Mouse (Mus musculus): ENCODE measurements around the gene Olfr145. TPM values are rescaled to one million over a fixed set of nuclear protein-coding genes. Genes with fewer than 3 reads are reported as not detected.

The Olfr145 gene
- not detected for polyA plus RNA-seq (2014; fragmentation: Illumina TruSeq; extraction: RNeasy Lipid Tissue Mini Kit (QIAGEN cat#74804))

GRCm38 (mm10) chr9:37896661-37897060, at the start of gene Olfr145:
TSS of gene Olfr145 (plus strand) at chr9:37896724.

GRCm38 (mm10) chr9:37853969-37854368, 42.6 kb upstream of the Olfr145 start, which contains the start of gene Olfr877:
TSS of gene Olfr877 (plus strand) at chr9:37854269.

GRCm38 (mm10) chr9:37917540-37917939, 21.0 kb downstream of the Olfr145 start, which contains the start of gene Olfr878:
TSS of gene Olfr878 (plus strand) at chr9:37917840.

Other genes with a start within 250 kb of the Olfr145 start
- 28.8 TPM for gene Tbrg1, start 239.4 kb upstream of the Olfr145 start, polyA plus RNA-seq (2014; fragmentation: Illumina TruSeq; extraction: RNeasy Lipid Tissue Mini Kit (QIAGEN cat#74804))
- gene Panx3, start 227.5 kb upstream of the Olfr145 start, polyA plus RNA-seq (2014; fragmentation: Illumina TruSeq; extraction: RNeasy Lipid Tissue Mini Kit (QIAGEN cat#74804)), result not detected
- not detected for gene Olfr160, start 180.5 kb upstream of the Olfr145 start, polyA plus RNA-seq (2014; fragmentation: Illumina TruSeq; extraction: RNeasy Lipid Tissue Mini Kit (QIAGEN cat#74804))
- gene Olfr874, start 151.6 kb upstream of the Olfr145 start, polyA plus RNA-seq (2014; fragmentation: Illumina TruSeq; extraction: RNeasy Lipid Tissue Mini Kit (QIAGEN cat#74804)), result not detected
- not detected for gene Olfr875, start 124.9 kb upstream of the Olfr145 start, polyA plus RNA-seq (2014; fragmentation: Illumina TruSeq; extraction: RNeasy Lipid Tissue Mini Kit (QIAGEN cat#74804))
- gene Olfr876, start 93.7 kb upstream of the Olfr145 start, polyA plus RNA-seq (2014; fragmentation: Illumina TruSeq; extraction: RNeasy Lipid Tissue Mini Kit (QIAGEN cat#74804)), result not detected
- 0.20 TPM for gene Olfr877, start 42.5 kb upstream of the Olfr145 start, polyA plus RNA-seq (2014; fragmentation: Illumina TruSeq; extraction: RNeasy Lipid Tissue Mini Kit (QIAGEN cat#74804))
- gene Olfr878, start 21.1 kb downstream of the Olfr145 start, polyA plus RNA-seq (2014; fragmentation: Illumina TruSeq; extraction: RNeasy Lipid Tissue Mini Kit (QIAGEN cat#74804)), result 0.51 TPM
- gene Olfr881, start 95.1 kb downstream of the Olfr145 start, polyA plus RNA-seq (2014; fragmentation: Illumina TruSeq; extraction: RNeasy Lipid Tissue Mini Kit (QIAGEN cat#74804)), result not detected
- gene Olfr883, start 129.1 kb downstream of the Olfr145 start, polyA plus RNA-seq (2014; fragmentation: Illumina TruSeq; extraction: RNeasy Lipid Tissue Mini Kit (QIAGEN cat#74804)), result not detected
- gene Olfr884, start 149.8 kb downstream of the Olfr145 start, polyA plus RNA-seq (2014; fragmentation: Illumina TruSeq; extraction: RNeasy Lipid Tissue Mini Kit (QIAGEN cat#74804)), result not detected
- gene Olfr885, start 164.6 kb downstream of the Olfr145 start, polyA plus RNA-seq (2014; fragmentation: Illumina TruSeq; extraction: RNeasy Lipid Tissue Mini Kit (QIAGEN cat#74804)), result not detected
- not detected for gene Olfr887, start 187.3 kb downstream of the Olfr145 start, polyA plus RNA-seq (2014; fragmentation: Illumina TruSeq; extraction: RNeasy Lipid Tissue Mini Kit (QIAGEN cat#74804))
- not detected for gene Olfr888, start 211.4 kb downstream of the Olfr145 start, polyA plus RNA-seq (2014; fragmentation: Illumina TruSeq; extraction: RNeasy Lipid Tissue Mini Kit (QIAGEN cat#74804))
- gene Olfr889, start 218.5 kb downstream of the Olfr145 start, polyA plus RNA-seq (2014; fragmentation: Illumina TruSeq; extraction: RNeasy Lipid Tissue Mini Kit (QIAGEN cat#74804)), result not detected
- gene Olfr890, start 245.8 kb downstream of the Olfr145 start, polyA plus RNA-seq (2014; fragmentation: Illumina TruSeq; extraction: RNeasy Lipid Tissue Mini Kit (QIAGEN cat#74804)), result not detected